Mouse (Mus musculus): ENCODE data around the gene Olfr519. TPM values are rescaled to one million over a fixed set of nuclear protein-coding genes. Genes with fewer than 3 reads are reported as not detected.

Gene Olfr519
- polyA plus RNA-seq (2016; fragmentation: Nextera tagmentation; extraction: Ambion mirVana), result not detected in 2 replicates

GRCm38 (mm10) chr7:108894320-108894719 is at the start of gene Olfr519:
Gene Olfr519 (minus strand): TSS chr7:108894420.
- Histone ChIP-seq H3K4me3 (no peak within 1 kb of the TSS), H3K27ac (no peak within 1 kb of the TSS), H3K27me3 (replicated peaks) (no peaks in the 10 kb centered on the region), H3K9ac (no peak within 1 kb of the TSS), H3K36me3 (no peaks in the 10 kb centered on the region), H3K4me1 (no peaks in the 10 kb centered on the region), H3K9me3 (no peaks in the 10 kb centered on the region), H3K4me2 (replicated peaks) (no peak within 1 kb of the TSS)
- 89% methylated on average over 5 of the region's 5 CpGs for WGBS
- ATAC-seq (ENCODE audit: low FRiP score, low read depth), result no peak

- Histone ChIP-seq H3K9me3 (no peaks in the 10 kb centered on the region), H3K27ac (no peak overlapping the region), H3K27me3 (replicated peaks) (no peaks in the 10 kb centered on the region), H3K4me3 (no peak overlapping the region), H3K9ac (no peak overlapping the region), H3K4me2 (replicated peaks) (no peak overlapping the region), H3K4me1 (no peaks in the 10 kb centered on the region), H3K36me3 (peaks cover 45% of the 10 kb centered on the region)
- 5% methylated on average over 2 of the region's 2 CpGs for WGBS
- peak; percentile 38; the same call in 1 of the 2 replicates for ATAC-seq (ENCODE audit: low FRiP score, low read depth)
Observed at GRCm38 (mm10) chr7:108944002-108944401, 49.8 kb upstream of the Olfr519 start.

- Histone ChIP-seq H3K9me3 (no peaks in the 10 kb centered on the region), H3K27ac (no peak overlapping the region), H3K9ac (no peak overlapping the region), H3K4me2 (replicated peaks) (no peak overlapping the region), H3K4me3 (no peak overlapping the region), H3K4me1 (peaks cover 3% of the 10 kb centered on the region; the same call in 1 of the 2 replicates), H3K27me3 (replicated peaks) (no peaks in the 10 kb centered on the region), H3K36me3 (peaks cover 64% of the 10 kb centered on the region)
- WGBS, result 93% methylated on average over 9 of the region's 9 CpGs
- ATAC-seq (ENCODE audit: low FRiP score, low read depth), result no peak
Observed at GRCm38 (mm10) chr7:108941466-108941865, 47.2 kb upstream of the Olfr519 start.

- WGBS, result 95% methylated on average over 4 of the region's 4 CpGs
- H3K9ac ChIP-seq, result no peak overlapping the region
- no peak overlapping the region for H3K4me3 ChIP-seq
- H3K36me3 ChIP-seq, result peaks cover 44% of the 10 kb centered on the region
- no peak overlapping the region for H3K4me2 ChIP-seq (replicated peaks)
- no peak for ATAC-seq (ENCODE audit: low FRiP score, low read depth)
- peaks cover 17% of the 10 kb centered on the region for H3K4me1 ChIP-seq
- no peaks in the 10 kb centered on the region for H3K27me3 ChIP-seq (replicated peaks)
- no peaks in the 10 kb centered on the region for H3K9me3 ChIP-seq
- no peak overlapping the region for H3K27ac ChIP-seq
Observed at GRCm38 (mm10) chr7:108936591-108936990, 42.4 kb upstream of the Olfr519 start.

- Histone ChIP-seq H3K9ac (peak overlapping the region; percentile 95), H3K4me1 (peaks cover 17% of the 10 kb centered on the region), H3K4me2 (replicated peaks) (peak overlapping the region; percentile 72), H3K4me3 (peak overlapping the region; percentile 88), H3K36me3 (peaks cover 33% of the 10 kb centered on the region), H3K27me3 (replicated peaks) (no peaks in the 10 kb centered on the region), H3K27ac (no peak overlapping the region), H3K9me3 (no peaks in the 10 kb centered on the region)
- WGBS, result 92% methylated on average over 7 of the region's 7 CpGs
- no peak for ATAC-seq (ENCODE audit: low FRiP score, low read depth)
Observed at GRCm38 (mm10) chr7:108935411-108935810, 41.2 kb upstream of the Olfr519 start.

GRCm38 (mm10) chr7:108934836-108935235 is 40.6 kb upstream of the Olfr519 start:
- Histone ChIP-seq H3K9ac (peak overlapping the region; percentile 95), H3K27ac (0 out of 2 replicates have a peak overlapping the region, but pooled peaks have one; percentile 66), H3K4me1 (peaks cover 17% of the 10 kb centered on the region), H3K36me3 (peaks cover 27% of the 10 kb centered on the region), H3K27me3 (replicated peaks) (no peaks in the 10 kb centered on the region), H3K4me3 (peak overlapping the region; percentile 88), H3K9me3 (no peaks in the 10 kb centered on the region), H3K4me2 (replicated peaks) (peak overlapping the region; percentile 72)
- WGBS, result 10% methylated on average over 8 of the region's 8 CpGs
- 0 out of 2 replicates have a peak, but pooled peaks have one; percentile 4 for ATAC-seq (ENCODE audit: low FRiP score, low read depth)

- 2% methylated on average over 50 of the region's 50 CpGs for WGBS
- Histone ChIP-seq H3K9me3 (no peaks in the 10 kb centered on the region), H3K4me2 (replicated peaks) (peak within 1 kb of the TSS; percentile 72)
Observed at GRCm38 (mm10) chr7:108933794-108934731, 39.8 kb upstream of the Olfr519 start, which contains the start of gene Eif3f. Gene Eif3f (plus strand): TSS chr7:108934417.

GRCm38 (mm10) chr7:108929726-108930393 is 35.6 kb upstream of the Olfr519 start, which contains the start of gene Nlrp10:
Gene Nlrp10 (minus strand): TSS chr7:108930178.
- no peaks in the 10 kb centered on the region for H3K27me3 ChIP-seq (replicated peaks)
- H3K4me3 ChIP-seq, result no peak within 1 kb of the TSS
- no peaks in the 10 kb centered on the region for H3K9me3 ChIP-seq
- H3K27ac ChIP-seq, result no peak within 1 kb of the TSS
- no peak within 1 kb of the TSS for H3K9ac ChIP-seq
- WGBS, result 81% methylated on average over 6 of the region's 6 CpGs
- H3K36me3 ChIP-seq, result no peaks in the 10 kb centered on the region
- peaks cover 1% of the 10 kb centered on the region; the same call in 1 of the 2 replicates for H3K4me1 ChIP-seq
- no peak for ATAC-seq (ENCODE audit: low FRiP score, low read depth)
- H3K4me2 ChIP-seq (replicated peaks), result no peak within 1 kb of the TSS

More at GRCm38 (mm10) chr7:108933794-108934731, 39.8 kb upstream of the Olfr519 start, which contains the start of gene Eif3f:
- peak within 1 kb of the TSS; percentile 88 for H3K4me3 ChIP-seq
- peak; percentile 97 for ATAC-seq (ENCODE audit: low FRiP score, low read depth)
- H3K27me3 ChIP-seq (replicated peaks), result no peaks in the 10 kb centered on the region
- H3K27ac ChIP-seq, result peak within 1 kb of the TSS; percentile 66; the same call in 1 of the 2 replicates
- peaks cover 19% of the 10 kb centered on the region for H3K36me3 ChIP-seq
- H3K9ac ChIP-seq, result peak within 1 kb of the TSS; percentile 95
- peaks cover 17% of the 10 kb centered on the region for H3K4me1 ChIP-seq

- WGBS, result 84% methylated on average over 11 of the region's 11 CpGs
- no peaks in the 10 kb centered on the region for H3K36me3 ChIP-seq
- no peaks in the 10 kb centered on the region for H3K27me3 ChIP-seq (replicated peaks)
- H3K4me2 ChIP-seq (replicated peaks), result no peak overlapping the region
- H3K9ac ChIP-seq, result no peak overlapping the region
- no peaks in the 10 kb centered on the region for H3K4me1 ChIP-seq
- ATAC-seq (ENCODE audit: low FRiP score, low read depth), result no peak
- no peak overlapping the region for H3K4me3 ChIP-seq
- no peaks in the 10 kb centered on the region for H3K9me3 ChIP-seq
- H3K27ac ChIP-seq, result no peak overlapping the region
Observed at GRCm38 (mm10) chr7:108928280-108929188, 34.3 kb upstream of the Olfr519 start.

GRCm38 (mm10) chr7:108927043-108927442 is 32.8 kb upstream of the Olfr519 start:
- Histone ChIP-seq H3K9ac (no peak overlapping the region), H3K36me3 (no peaks in the 10 kb centered on the region), H3K4me2 (replicated peaks) (no peak overlapping the region), H3K9me3 (no peaks in the 10 kb centered on the region), H3K27ac (no peak overlapping the region), H3K27me3 (replicated peaks) (no peaks in the 10 kb centered on the region), H3K4me3 (no peak overlapping the region), H3K4me1 (no peaks in the 10 kb centered on the region)
- WGBS, result 85% methylated on average over 4 of the region's 4 CpGs
- ATAC-seq (ENCODE audit: low FRiP score, low read depth), result no peak

- H3K4me2 ChIP-seq (replicated peaks), result no peak overlapping the region
- no peaks in the 10 kb centered on the region for H3K27me3 ChIP-seq (replicated peaks)
- ATAC-seq (ENCODE audit: low FRiP score, low read depth), result no peak
- H3K9me3 ChIP-seq, result no peaks in the 10 kb centered on the region
- no peak overlapping the region for H3K9ac ChIP-seq
- no peaks in the 10 kb centered on the region for H3K4me1 ChIP-seq
- H3K4me3 ChIP-seq, result no peak overlapping the region
- no peak overlapping the region for H3K27ac ChIP-seq
- H3K36me3 ChIP-seq, result no peaks in the 10 kb centered on the region
- 86% methylated on average over 2 of the region's 2 CpGs for WGBS
Observed at GRCm38 (mm10) chr7:108903969-108904368, 9.7 kb upstream of the Olfr519 start.

Data from neural tube, embryonic 12.5 days (tissue).